Mouse (Mus musculus) adipocyte (in vitro differentiated cells): ENCODE measurements around the gene Nhej1.

Source experiments
- DNase-seq: peaks from one replicate; pipeline ENCODE4 v3.0.0-alpha.2; 2016; ENCODE audit warnings: low spot score

Nhej1 gene

GRCm38 (mm10) chr1:75124346-75125321, at the start of gene Nhej1:
TSS of gene Nhej1 (minus strand) at chr1:75125200.
- DNase-seq, result peak; percentile 98

GRCm38 (mm10) chr1:75168472-75169464, 43.8 kb upstream of the Nhej1 start, which contains the start of gene Zfand2b:
TSS of gene Zfand2b (plus strand) at chr1:75168646.
- DNase-seq, result peak; percentile 95

DNA sequence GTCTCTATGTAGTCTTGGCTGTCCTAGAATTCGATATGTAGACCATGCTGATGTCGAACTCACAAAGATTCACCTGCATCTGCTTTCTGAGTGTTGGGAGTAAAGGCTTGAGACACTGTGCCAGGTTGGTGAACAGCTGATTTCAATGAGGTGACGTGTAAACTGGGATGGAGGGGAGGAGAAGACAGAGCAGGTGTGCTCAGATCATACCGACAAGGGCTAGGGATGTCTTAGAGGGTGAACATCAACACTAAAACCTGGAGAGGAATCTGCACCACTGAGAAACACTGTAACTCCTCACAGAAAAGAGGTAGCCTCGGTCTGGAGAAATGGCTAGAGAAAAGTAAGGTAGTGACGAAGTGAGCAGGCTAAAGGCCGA, 43.1 kb upstream of the Nhej1 start:
- no peak for DNase-seq

- no peak for DNase-seq
Measured at GRCm38 (mm10) chr1:75160256-75160617, 35.2 kb upstream of the Nhej1 start.

DNA sequence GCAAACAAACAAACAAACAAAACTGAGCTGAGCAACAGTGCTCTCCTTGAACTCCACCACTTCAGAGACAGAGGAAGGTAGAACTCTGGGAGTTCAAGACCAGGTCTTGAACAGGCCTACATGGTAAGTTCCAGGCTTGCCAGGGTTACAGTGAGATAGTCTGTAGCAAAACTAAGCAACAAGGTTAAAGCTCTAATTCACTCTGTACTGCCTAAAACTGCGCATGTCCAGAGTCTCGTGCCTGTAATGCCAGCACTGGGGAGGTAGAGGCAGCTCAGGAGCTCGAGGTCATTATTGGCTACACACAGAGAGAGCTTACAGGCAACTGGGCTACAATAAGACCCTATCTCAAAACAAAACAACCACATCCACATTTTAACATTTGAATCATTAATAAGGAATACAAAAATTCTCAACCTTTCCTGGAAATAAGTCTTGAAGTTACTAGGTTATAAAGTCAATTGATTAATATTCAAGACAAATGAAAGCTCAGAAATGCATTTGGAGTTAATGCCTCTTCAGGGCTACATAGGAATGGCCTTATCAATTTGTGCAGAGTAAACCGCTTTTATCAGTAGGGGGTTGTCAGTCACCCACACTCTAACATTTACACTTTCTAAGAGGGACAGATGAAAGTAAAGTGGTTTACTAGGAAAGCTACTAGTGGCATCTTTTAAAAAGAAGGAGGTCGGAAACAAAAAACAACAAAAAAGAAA, 34.7 kb upstream of the Nhej1 start:
- no peak for DNase-seq

GRCm38 (mm10) chr1:75158990-75159389, 34.0 kb upstream of the Nhej1 start:
- no peak for DNase-seq

- no peak for DNase-seq
Measured at GRCm38 (mm10) chr1:75155837-75156236, 30.8 kb upstream of the Nhej1 start.

DNA sequence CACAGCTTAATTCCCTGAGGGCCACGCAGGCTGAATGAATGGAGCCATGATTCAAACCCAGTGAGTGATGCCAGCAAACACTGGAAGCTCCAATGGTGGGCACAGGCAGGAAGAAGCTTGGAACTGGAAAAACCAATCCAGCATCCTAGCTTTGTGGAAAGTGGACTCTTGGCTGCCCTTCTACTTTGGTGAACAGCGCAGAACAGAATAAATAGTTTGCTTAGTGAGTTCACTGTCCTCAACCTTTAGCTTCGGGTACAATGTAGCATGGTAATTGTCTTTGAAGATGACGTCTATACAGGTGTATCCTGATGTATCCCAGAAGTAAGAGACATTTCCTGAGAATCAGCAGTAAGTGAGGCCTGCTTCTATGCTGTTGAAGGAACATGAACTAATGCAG, 23.7 kb upstream of the Nhej1 start:
- DNase-seq, result no peak

- DNase-seq, result no peak
Measured at GRCm38 (mm10) chr1:75147411-75148135, 22.6 kb upstream of the Nhej1 start.

GRCm38 (mm10) chr1:75145589-75145988, 20.6 kb upstream of the Nhej1 start:
- no peak for DNase-seq

DNA sequence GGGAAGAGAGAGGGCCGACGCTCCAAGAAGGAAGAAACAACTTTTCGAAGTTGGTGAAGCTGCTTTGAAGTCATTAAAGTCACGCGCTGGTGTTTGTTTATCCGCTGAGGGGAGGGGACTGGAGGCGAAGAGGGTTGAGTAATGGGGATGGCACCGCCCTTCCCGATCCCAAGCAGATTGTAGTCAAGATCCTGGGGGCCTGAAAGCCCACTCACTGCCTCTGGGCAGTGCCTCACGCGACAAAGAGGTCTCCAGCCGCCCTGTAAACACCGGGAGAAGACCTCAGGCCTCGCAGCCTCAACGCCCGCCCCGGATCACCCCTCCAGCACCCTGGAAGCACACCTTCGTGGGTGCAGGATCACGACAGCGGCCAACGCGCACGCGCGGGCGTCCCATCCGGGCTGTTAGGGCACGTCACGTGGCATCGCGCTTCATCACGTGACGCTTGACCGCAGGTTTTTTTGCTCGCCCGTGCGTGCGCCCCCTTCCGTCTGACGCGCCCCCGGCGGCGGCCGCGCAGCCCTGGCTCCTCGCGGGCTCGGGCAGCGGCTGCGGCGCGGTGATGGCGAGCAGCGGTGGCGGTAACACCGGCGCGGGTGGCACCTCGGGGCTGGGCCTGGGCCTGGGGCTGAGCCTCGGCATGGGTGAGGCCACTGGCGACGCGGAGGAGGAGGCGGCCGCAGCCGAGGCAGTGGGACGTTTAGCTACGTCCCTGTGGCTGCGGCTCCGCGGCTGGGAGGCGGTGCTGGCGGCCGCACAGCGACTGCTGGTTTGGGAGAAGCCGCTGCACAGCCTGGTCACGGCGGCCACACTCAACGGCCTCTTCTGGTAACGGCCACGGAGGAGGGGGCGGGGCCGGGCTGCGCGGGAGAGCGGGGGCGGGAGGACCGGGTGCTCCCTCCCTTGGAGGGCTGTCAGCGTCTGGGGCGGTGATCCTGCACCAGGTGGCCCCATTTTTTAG, 17.6 kb upstream of the Nhej1 start, which contains the start of the genes Cnppd1 and Retreg2:
TSS of gene Cnppd1 (minus strand) at position 411 of the 961 bp plus-strand sequence.
TSS of gene Retreg2 (plus strand) at position 478 of the 961 bp plus-strand sequence.
- DNase-seq, result peak; percentile 97

DNA sequence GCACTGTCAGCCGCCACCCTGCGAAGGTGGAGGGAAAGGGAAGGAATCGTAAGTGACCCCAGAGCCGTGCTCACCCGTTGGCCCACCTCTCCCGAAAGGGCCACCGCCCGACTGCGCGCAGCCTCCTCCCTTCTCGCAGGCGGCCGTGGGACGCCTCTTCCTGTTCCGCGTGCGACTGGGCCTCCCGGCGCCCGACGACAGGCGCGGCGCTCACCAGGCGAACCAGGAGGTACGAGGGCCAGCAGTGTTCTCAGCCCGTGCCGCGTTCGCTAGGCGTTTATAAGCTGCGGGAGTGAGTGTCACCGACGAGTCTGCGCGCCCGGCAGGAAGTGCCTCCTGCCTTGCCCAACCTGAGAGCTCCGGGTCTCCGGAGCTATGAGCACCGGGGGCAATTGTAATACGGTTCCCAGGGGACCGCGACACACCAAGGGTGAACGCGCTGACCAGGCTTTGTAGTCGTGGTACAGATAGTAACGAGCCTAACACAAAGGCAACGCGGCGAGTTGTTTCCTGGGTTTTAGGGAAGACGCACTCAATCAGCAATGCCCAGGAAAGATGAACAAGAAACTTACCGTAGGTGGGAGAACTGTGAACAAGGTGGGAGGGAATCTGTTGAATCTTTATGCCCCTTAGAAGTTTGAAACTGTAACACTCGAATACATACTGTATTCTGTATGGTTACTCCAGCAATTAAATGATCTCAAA, 16.6 kb upstream of the Nhej1 start:
- DNase-seq, result peak; percentile 66

DNA sequence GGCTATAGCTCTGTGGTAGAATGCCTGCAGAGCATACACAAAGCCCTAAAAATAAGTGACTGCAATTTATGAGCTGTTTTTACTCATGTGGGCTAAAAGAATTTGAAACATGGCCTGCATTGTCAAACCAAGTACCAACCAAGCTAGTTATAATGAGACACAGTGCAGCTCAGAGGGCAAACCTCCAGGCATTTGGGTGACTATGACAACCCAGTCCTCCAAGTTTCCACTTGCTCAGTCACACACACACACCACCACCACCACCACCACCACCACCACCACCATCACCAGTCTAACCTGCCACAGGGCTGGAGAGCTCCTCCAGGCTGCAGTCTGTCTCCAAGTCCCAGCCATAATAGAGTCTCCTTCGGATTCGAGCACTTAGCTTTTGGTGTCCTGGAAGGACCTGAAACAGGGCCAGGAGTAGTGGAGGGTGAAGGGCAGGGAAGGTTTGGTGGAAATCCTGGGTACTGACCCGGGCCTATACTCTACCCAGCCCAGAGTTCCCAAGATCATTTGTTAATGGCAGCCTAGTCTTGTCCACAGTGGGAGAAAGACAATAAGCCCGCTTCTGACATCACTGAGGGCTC, 15.7 kb upstream of the Nhej1 start:
- DNase-seq, result peak; percentile 74

- no peak for DNase-seq
Measured at GRCm38 (mm10) chr1:75138448-75138847, 13.4 kb upstream of the Nhej1 start.

GRCm38 (mm10) chr1:75136730-75137129, 11.7 kb upstream of the Nhej1 start:
- DNase-seq, result no peak

- no peak for DNase-seq
Measured at GRCm38 (mm10) chr1:75136293-75136692, 11.3 kb upstream of the Nhej1 start.

GRCm38 (mm10) chr1:75133421-75134207, 8.6 kb upstream of the Nhej1 start, which contains the start of gene Slc23a3:
TSS of gene Slc23a3 (minus strand) at chr1:75133890.
- no peak for DNase-seq

- peak; percentile 38 for DNase-seq
Measured at GRCm38 (mm10) chr1:75128641-75129040, 3.6 kb upstream of the Nhej1 start.
